9 mouse cellular contexts compared by ENCODE assay signal in genomic region chr11:86199733-86200132, GRCm38 (mm10). TPM values are rescaled to one million over a fixed set of nuclear protein-coding genes. Genes with fewer than 3 reads are reported as not detected.
DNase-seq lines count a peak whose midpoint lies in the region; ATAC-seq and TF ChIP-seq lines count a peak whose summit lies in the region.
"Had no signal": no experiment of that assay in that cellular context is flagged by ENCODE, and none has a peak within 500 bp of the region (broad histone marks: within the 10 kb centered on the region; RNA-seq: fewer than 3 reads in every experiment).

No protein-coding gene starts in this region.

- H3K4me3 ChIP-seq in heart, embryonic 13.5 days, result peak overlapping the region; percentile 94
- peak overlapping the region; percentile 77; the same call in 1 of the 2 replicates for H3K4me3 ChIP-seq in midbrain, embryonic 13.5 days (replicated peaks)
- no peak overlapping the region for H3K4me3 ChIP-seq in midbrain, embryonic 15.5 days
- H3K4me3 ChIP-seq in hindbrain, postnatal 0 days (ENCODE audit: low read length), result peak overlapping the region; percentile 82; the same call in 1 of the 2 replicates
- H3K4me3 ChIP-seq in neural tube, embryonic 13.5 days, result no peak overlapping the region

- H3K9me3 ChIP-seq in heart, embryonic 13.5 days, result no peaks in the 10 kb centered on the region
- H3K9me3 ChIP-seq in midbrain, embryonic 13.5 days, result peaks cover 7% of the 10 kb centered on the region; the same call in 1 of the 2 replicates
- H3K9me3 ChIP-seq in midbrain, embryonic 15.5 days, result no peaks in the 10 kb centered on the region
- H3K9me3 ChIP-seq in hindbrain, postnatal 0 days (ENCODE audit: low read length), result no peaks in the 10 kb centered on the region
- H3K9me3 ChIP-seq in neural tube, embryonic 13.5 days, result peaks cover 16% of the 10 kb centered on the region; the same call in 1 of the 2 replicates

- H3K9ac ChIP-seq in heart, embryonic 13.5 days, result peak overlapping the region; percentile 84
- H3K9ac ChIP-seq in midbrain, embryonic 13.5 days (replicated peaks), result no peak overlapping the region
- H3K9ac ChIP-seq in midbrain, embryonic 15.5 days, result no peak overlapping the region
- no peak overlapping the region for H3K9ac ChIP-seq in hindbrain, postnatal 0 days (replicated peaks; ENCODE audit: low read length)
- no peak overlapping the region for H3K9ac ChIP-seq in neural tube, embryonic 13.5 days

- H3K27ac ChIP-seq in heart, embryonic 13.5 days (replicated peaks), result no peak overlapping the region
- H3K27ac ChIP-seq in midbrain, embryonic 13.5 days, result no peak overlapping the region
- no peak overlapping the region for H3K27ac ChIP-seq in midbrain, embryonic 15.5 days
- H3K27ac ChIP-seq in hindbrain, postnatal 0 days, result no peak overlapping the region
- no peak overlapping the region for H3K27ac ChIP-seq in neural tube, embryonic 13.5 days (replicated peaks)

- DNase-seq in heart, adult 18-20 months, result no peak
- DNase-seq in hindbrain, postnatal 0 days (ENCODE audit: low spot score), result no peak
- DNase-seq in layer of hippocampus, adult 9-10 months (ENCODE audit: low spot score), result no peak
- no peak for DNase-seq in cerebellum, adult 11-12 months
- DNase-seq: gastrocnemius, postnatal 25 days had no signal

- 53% methylated on average over 4 of the region's 4 CpGs for WGBS in heart, embryonic 13.5 days
- WGBS in midbrain, embryonic 13.5 days, result 64% methylated on average over 4 of the region's 4 CpGs
- 53% methylated on average over 4 of the region's 4 CpGs for WGBS in midbrain, embryonic 15.5 days
- WGBS in hindbrain, postnatal 0 days, result 56% methylated on average over 4 of the region's 4 CpGs
- WGBS in neural tube, embryonic 13.5 days, result 55% methylated on average over 4 of the region's 4 CpGs

- ATAC-seq in heart, embryonic 13.5 days (ENCODE audit: extremely low read depth, insufficient number of reproducible peaks, low FRiP score, low TSS enrichment), result no peak
- no peak for ATAC-seq in midbrain, embryonic 13.5 days
- ATAC-seq in midbrain, embryonic 15.5 days (replicated peaks), result no peak
- ATAC-seq in hindbrain, postnatal 0 days, result no peak
- no peak for ATAC-seq in neural tube, embryonic 13.5 days (ENCODE audit: low read depth)

- H3K27me3 ChIP-seq in heart, embryonic 13.5 days (replicated peaks), result no peaks in the 10 kb centered on the region
- H3K27me3 ChIP-seq in midbrain, embryonic 13.5 days, result no peaks in the 10 kb centered on the region
- no peaks in the 10 kb centered on the region for H3K27me3 ChIP-seq in midbrain, embryonic 15.5 days (replicated peaks)
- H3K27me3 ChIP-seq in hindbrain, postnatal 0 days (ENCODE audit: insufficient read depth, low read length), result no peaks in the 10 kb centered on the region
- no peaks in the 10 kb centered on the region for H3K27me3 ChIP-seq in neural tube, embryonic 13.5 days

- TF ChIP-seq CTCF in hindbrain, postnatal 0 days (IDR thresholded peaks at IDR 0.05; ENCODE audit: low read depth), result no peak

- peaks cover 45% of the 10 kb centered on the region for H3K36me3 ChIP-seq in heart, embryonic 13.5 days
- H3K36me3 ChIP-seq in midbrain, embryonic 13.5 days, result peaks cover 22% of the 10 kb centered on the region
- H3K36me3 ChIP-seq in midbrain, embryonic 15.5 days (replicated peaks), result peaks cover 8% of the 10 kb centered on the region
- no peaks in the 10 kb centered on the region for H3K36me3 ChIP-seq in hindbrain, postnatal 0 days (ENCODE audit: insufficient read depth, low read length)
- peaks cover 19% of the 10 kb centered on the region for H3K36me3 ChIP-seq in neural tube, embryonic 13.5 days

- H3K4me2 ChIP-seq in heart, embryonic 13.5 days, result peak overlapping the region; percentile 79
- H3K4me2 ChIP-seq in midbrain, embryonic 13.5 days (replicated peaks), result peak overlapping the region; percentile 83
- no peak overlapping the region for H3K4me2 ChIP-seq in midbrain, embryonic 15.5 days
- peak overlapping the region; percentile 77 for H3K4me2 ChIP-seq in hindbrain, postnatal 0 days (ENCODE audit: low read depth, low read length)
- peak overlapping the region; percentile 77; the same call in 1 of the 2 replicates for H3K4me2 ChIP-seq in neural tube, embryonic 13.5 days

- H3K4me1 ChIP-seq in heart, embryonic 13.5 days, result peaks cover 20% of the 10 kb centered on the region
- peaks cover 14% of the 10 kb centered on the region for H3K4me1 ChIP-seq in midbrain, embryonic 13.5 days (replicated peaks)
- H3K4me1 ChIP-seq in midbrain, embryonic 15.5 days, result peaks cover 15% of the 10 kb centered on the region; the same call in 1 of the 2 replicates
- H3K4me1 ChIP-seq in hindbrain, postnatal 0 days (ENCODE audit: insufficient read depth, low read length), result no peaks in the 10 kb centered on the region; the same call in 1 of the 2 replicates
- H3K4me1 ChIP-seq in neural tube, embryonic 13.5 days (replicated peaks), result peaks cover 21% of the 10 kb centered on the region

RNA-seq across cellular contexts. Expression of gene Brip1, which starts 1.3 kb away (rescaled TPM):
- 5.0 and 5.1 TPM in 2 replicates for polyA plus RNA-seq in heart, embryonic 13.5 days (2015; fragmentation: Nextera tagmentation; extraction: Ambion mirVana)
- under 1 TPM; 0.39 to 0.40 TPM for total RNA-seq in heart, adult 18-20 months (2021)
- polyA plus RNA-seq in midbrain, embryonic 13.5 days (2015; fragmentation: Nextera tagmentation; extraction: Ambion mirVana), result 3.4 and 3.6 TPM in 2 replicates
- 1.0 and 1.7 TPM in 2 replicates for polyA plus RNA-seq in midbrain, embryonic 15.5 days (2015; fragmentation: Nextera tagmentation; extraction: Ambion mirVana)
- total RNA-seq in hindbrain, postnatal 0 days (2014; rRNA removed), result 0.97 and 1.0 TPM in 2 replicates
- polyA plus RNA-seq in hindbrain, postnatal 0 days (2015; fragmentation: Nextera tagmentation; extraction: Ambion mirVana), result 2.5 and 2.9 TPM in 2 replicates
- polyA plus RNA-seq in neural tube, embryonic 13.5 days (2015; fragmentation: Nextera tagmentation; extraction: Ambion mirVana), result 1.4 and 2.3 TPM in 2 replicates

RNA-seq across cellular contexts. Expression of gene Ints2, which starts 57.6 kb away (rescaled TPM):
- 11.6 and 11.7 TPM in 2 replicates for polyA plus RNA-seq in heart, embryonic 13.5 days (2015; fragmentation: Nextera tagmentation; extraction: Ambion mirVana)
- 1 to 10 TPM; 7.2 to 7.3 TPM for total RNA-seq in heart, adult 18-20 months (2021)
- polyA plus RNA-seq in midbrain, embryonic 13.5 days (2015; fragmentation: Nextera tagmentation; extraction: Ambion mirVana), result 37.1 and 37.3 TPM in 2 replicates
- polyA plus RNA-seq in midbrain, embryonic 15.5 days (2015; fragmentation: Nextera tagmentation; extraction: Ambion mirVana), result 22.2 and 23.4 TPM in 2 replicates
- 26.1 and 30.3 TPM in 2 replicates for total RNA-seq in hindbrain, postnatal 0 days (2014; rRNA removed)
- polyA plus RNA-seq in hindbrain, postnatal 0 days (2015; fragmentation: Nextera tagmentation; extraction: Ambion mirVana), result 11.6 and 14.2 TPM in 2 replicates
- 18.6 and 28.2 TPM in 2 replicates for polyA plus RNA-seq in neural tube, embryonic 13.5 days (2015; fragmentation: Nextera tagmentation; extraction: Ambion mirVana)

Comparison
In these comparisons a context has a peak if more than half of its experiments do, and no peak if none do; other contexts are left out.
1. H3K4me3 ChIP-seq: peak in heart, embryonic 13.5 days (single experiment), midbrain, embryonic 13.5 days (single experiment) and hindbrain, postnatal 0 days (single experiment); none in midbrain, embryonic 15.5 days (single experiment) and neural tube, embryonic 13.5 days (single experiment).